Mouse (Mus musculus) MEL (cell line): ENCODE measurements around the gene Apoc4.

ENCODE experiments used
- CHD1 ChIP-seq: IDR thresholded peaks from 2 replicates; pipeline ENCODE4 v1.6.1; 2012; ENCODE audit warnings: low read depth, mild to moderate bottlenecking, inconsistent platforms, low read length, improper control_type of control experiment
- CTCF ChIP-seq, 3 experiments: IDR thresholded peaks in 2 of 3; conservative IDR thresholded peaks in 1 of 3; 2 replicates each; pipeline ENCODE4 v1.5.1; 2011 to 2012; ENCODE audit warnings: low read length in 3 of 3, low read depth in 2 of 3, mild to moderate bottlenecking in 2 of 3, improper control_type of control experiment in 1 of 3, inconsistent platforms in 1 of 3, mixed read lengths in 1 of 3, moderate library complexity in 1 of 3; ENCODE audit not compliant: control insufficient read depth in 1 of 3, insufficient read depth in 1 of 3, poor library complexity in 1 of 3, severe bottlenecking in 1 of 3
- ELF1 ChIP-seq: IDR thresholded peaks from 2 replicates; pipeline ENCODE4 v1.6.1; 2014; ENCODE audit warnings: low read depth, mild to moderate bottlenecking, inconsistent platforms, low read length, improper control_type of control experiment, moderate library complexity
- EP300 ChIP-seq, 2 experiments: IDR thresholded peaks; 2 replicates each; pipeline ENCODE4 v1.6.1; 2011; ENCODE audit warnings: improper control_type of control experiment in 2 of 2, low read length in 2 of 2, low read depth in 1 of 2, mild to moderate bottlenecking in 1 of 2
- GATA1 ChIP-seq: IDR thresholded peaks from 2 replicates; pipeline ENCODE4 v1.6.1; 2011; ENCODE audit warnings: low read depth, low read length, improper control_type of control experiment
- HCFC1 ChIP-seq: IDR thresholded peaks from 2 replicates; pipeline ENCODE4 v1.6.1; 2012; ENCODE audit warnings: low read depth, mild to moderate bottlenecking, inconsistent platforms, low read length, improper control_type of control experiment, moderate library complexity
- JUND ChIP-seq: IDR thresholded peaks from 2 replicates; pipeline ENCODE4 v1.6.1; 2011; ENCODE audit warnings: low read depth, mild to moderate bottlenecking, improper control_type of control experiment, low read length
- MAX ChIP-seq: IDR thresholded peaks from 2 replicates; pipeline ENCODE4 v1.6.1; 2011; ENCODE audit warnings: low read length, improper control_type of control experiment
- POLR2A ChIP-seq, 2 experiments: IDR thresholded peaks; 2 replicates each; pipeline ENCODE4 v1.6.1; 2011 to 2012; ENCODE audit warnings: low read length in 2 of 2, mild to moderate bottlenecking in 2 of 2, control low read depth in 1 of 2, improper control_type of control experiment in 1 of 2, low read depth in 1 of 2, moderate library complexity in 1 of 2; ENCODE audit not compliant: control insufficient read depth in 1 of 2, insufficient read depth in 1 of 2, poor library complexity in 1 of 2
- USF1 ChIP-seq: IDR thresholded peaks from 2 replicates; pipeline ENCODE4 v1.6.1; 2014; ENCODE audit warnings: low read depth, mild to moderate bottlenecking, inconsistent platforms, low read length, improper control_type of control experiment, moderate library complexity
- ZKSCAN1 ChIP-seq: IDR thresholded peaks from 2 replicates; pipeline ENCODE4 v1.6.1; 2012; ENCODE audit warnings: low read depth, mild to moderate bottlenecking, inconsistent platforms, low read length, improper control_type of control experiment, moderate library complexity

GRCm38 (mm10) chr7:19717346-19717745 lies 36.1 kb upstream of the Apoc4 start:
- TF ChIP-seq JUND, result no peak
- no peak for TF ChIP-seq ZKSCAN1
- TF ChIP-seq CTCF (IDR thresholded peaks at IDR 0.05 in 2 of 3, conservative IDR thresholded peaks at IDR 0.05 in 1 of 3; ENCODE audit: control insufficient read depth in 1 of 3, insufficient read depth in 1 of 3, low read depth in 2 of 3, low read length in 3 of 3, poor library complexity in 1 of 3, severe bottlenecking in 1 of 3), result no peak
- TF ChIP-seq GATA1, result no peak
- no peak for TF ChIP-seq ELF1
- TF ChIP-seq CHD1, result no peak
- no peak for TF ChIP-seq USF1
- TF ChIP-seq EP300 (IDR thresholded peaks at IDR 0.05; ENCODE audit: low read depth in 1 of 2, low read length in 2 of 2), result no peak
- no peak for TF ChIP-seq MAX
- TF ChIP-seq HCFC1, result no peak
- TF ChIP-seq POLR2A (IDR thresholded peaks at IDR 0.05; ENCODE audit: control insufficient read depth in 1 of 2, insufficient read depth in 1 of 2, low read depth in 1 of 2, low read length in 2 of 2, poor library complexity in 1 of 2), result no peak
